Mouse (Mus musculus): ENCODE measurements around the gene Nes. TPM values are rescaled to one million over a fixed set of nuclear protein-coding genes. Genes with fewer than 3 reads are reported as not detected.
A peak's percentile ranks its signal among the peaks of the same experiment; 100 is the strongest.

The Nes gene
- polyA plus RNA-seq, 1 experiment: 3.4 TPM

GRCm38 (mm10) chr3:87996971-87997614 is 26.2 kb downstream of the Nes start:
- 6% methylated on average over 49 of the region's 49 CpGs for WGBS
- TF ChIP-seq CTCF (IDR thresholded peaks at IDR 0.05; ENCODE audit: borderline replicate concordance, insufficient read depth, low read depth, low read length) (no peak), POLR2A (IDR thresholded peaks at IDR 0.05; ENCODE audit: borderline replicate concordance, insufficient read depth, low read length) (no peak)
- peak overlapping the region; percentile 44 for H3K4me3 ChIP-seq (replicated peaks; ENCODE audit: insufficient read depth, low read depth, low read length)
- peak in 1 of 2 experiments; percentile 16 for DNase-seq
- no peaks in the 10 kb centered on the region; the same call in 1 of the 2 replicates for H3K4me1 ChIP-seq (ENCODE audit: control insufficient read depth, insufficient read depth, low read length)
- H3K27me3 ChIP-seq (ENCODE audit: control insufficient read depth, insufficient read depth, low read length): peaks cover 4% of the 10 kb centered on the region; the same call in 1 of the 2 replicates
- H3K27ac ChIP-seq (ENCODE audit: insufficient read depth, low read length): no peak overlapping the region

DNA sequence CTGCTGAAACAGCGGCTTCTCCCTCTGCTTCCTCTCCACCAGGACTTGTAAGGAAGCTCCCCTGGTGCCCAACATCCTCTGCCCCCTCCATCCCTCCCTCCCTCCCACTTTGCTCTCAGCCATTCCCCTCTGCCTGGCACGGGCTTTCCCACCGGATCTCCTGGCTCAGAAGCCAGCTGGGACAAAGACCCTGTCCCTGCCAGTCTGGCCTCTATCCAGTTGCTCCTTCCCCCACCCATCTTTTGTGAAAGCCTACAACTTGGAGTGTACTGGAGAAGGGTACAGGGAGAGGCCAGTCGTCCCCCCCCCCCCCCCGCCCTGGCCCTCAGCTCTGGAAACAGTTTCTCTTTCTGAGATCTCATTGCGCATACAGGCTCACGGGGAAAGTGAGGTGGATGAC is 27.9 kb downstream of the Nes start:
- no peak for TF ChIP-seq CTCF (IDR thresholded peaks at IDR 0.05; ENCODE audit: borderline replicate concordance, insufficient read depth, low read depth, low read length)
- no peak for TF ChIP-seq POLR2A (IDR thresholded peaks at IDR 0.05; ENCODE audit: borderline replicate concordance, insufficient read depth, low read length)
- H3K4me1 ChIP-seq (ENCODE audit: control insufficient read depth, insufficient read depth, low read length): no peaks in the 10 kb centered on the region; the same call in 1 of the 2 replicates
- H3K27ac ChIP-seq (ENCODE audit: insufficient read depth, low read length): no peak overlapping the region
- H3K4me3 ChIP-seq (replicated peaks; ENCODE audit: insufficient read depth, low read depth, low read length): peak overlapping the region; percentile 53
- WGBS: 3% methylated on average over 7 of the region's 7 CpGs
- peak in 1 of 2 experiments; percentile 33 for DNase-seq
- H3K27me3 ChIP-seq (ENCODE audit: control insufficient read depth, insufficient read depth, low read length): peaks cover 4% of the 10 kb centered on the region; the same call in 1 of the 2 replicates

DNA sequence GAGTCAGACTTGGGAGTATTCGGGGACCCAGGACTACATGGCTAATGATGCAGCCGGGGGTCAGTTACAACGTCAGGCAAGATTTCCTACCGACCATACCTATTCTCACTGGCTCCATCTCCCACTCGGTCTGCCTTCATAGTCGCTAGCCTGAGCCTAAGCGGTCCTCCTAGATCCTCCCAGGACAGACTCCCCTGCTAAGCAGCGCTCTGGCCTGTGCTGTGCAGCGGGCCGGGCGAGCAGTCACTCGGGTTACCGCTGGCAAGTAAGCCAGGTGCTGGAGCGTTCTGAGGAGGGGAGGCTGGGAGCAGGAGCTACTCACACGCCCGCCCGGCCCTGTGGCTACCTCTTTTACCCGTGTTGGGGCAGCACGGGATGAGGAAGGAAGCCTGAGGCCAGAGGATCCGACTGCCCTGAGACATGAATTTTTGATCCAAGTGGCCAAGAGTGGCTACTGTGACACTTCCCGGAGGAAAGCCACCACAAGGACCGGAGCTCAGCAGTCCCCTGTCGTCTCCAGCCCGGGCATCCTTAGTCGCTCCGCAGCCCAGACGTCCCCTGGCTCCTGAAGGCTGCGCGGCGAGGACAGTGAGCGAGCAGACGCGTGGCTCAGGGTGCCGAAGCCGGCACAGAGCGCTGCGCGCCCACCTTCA is 28.5 kb downstream of the Nes start:
- no peak for TF ChIP-seq POLR2A (IDR thresholded peaks at IDR 0.05; ENCODE audit: borderline replicate concordance, insufficient read depth, low read length)
- TF ChIP-seq CTCF (IDR thresholded peaks at IDR 0.05; ENCODE audit: borderline replicate concordance, insufficient read depth, low read depth, low read length): no peak
- no peaks in the 10 kb centered on the region; the same call in 1 of the 2 replicates for H3K4me1 ChIP-seq (ENCODE audit: control insufficient read depth, insufficient read depth, low read length)
- peaks cover 4% of the 10 kb centered on the region; the same call in 1 of the 2 replicates for H3K27me3 ChIP-seq (ENCODE audit: control insufficient read depth, insufficient read depth, low read length)
- peak overlapping the region; percentile 53 for H3K4me3 ChIP-seq (replicated peaks; ENCODE audit: insufficient read depth, low read depth, low read length)
- peak overlapping the region; percentile 57; the same call in 1 of the 2 replicates for H3K27ac ChIP-seq (ENCODE audit: insufficient read depth, low read length)
- WGBS: under 1% methylated on average over 38 of the region's 38 CpGs
- DNase-seq: no peak

GRCm38 (mm10) chr3:88000181-88000580 is 29.3 kb downstream of the Nes start, which contains the start of gene Bcan:
Bcan (minus strand) TSS chr3:88000230.
- TF ChIP-seq POLR2A (IDR thresholded peaks at IDR 0.05; ENCODE audit: borderline replicate concordance, insufficient read depth, low read length): no peak
- no peak for TF ChIP-seq CTCF (IDR thresholded peaks at IDR 0.05; ENCODE audit: borderline replicate concordance, insufficient read depth, low read depth, low read length)
- H3K27me3 ChIP-seq (ENCODE audit: control insufficient read depth, insufficient read depth, low read length): peaks cover 4% of the 10 kb centered on the region; the same call in 1 of the 2 replicates
- no peaks in the 10 kb centered on the region; the same call in 1 of the 2 replicates for H3K4me1 ChIP-seq (ENCODE audit: control insufficient read depth, insufficient read depth, low read length)

DNA sequence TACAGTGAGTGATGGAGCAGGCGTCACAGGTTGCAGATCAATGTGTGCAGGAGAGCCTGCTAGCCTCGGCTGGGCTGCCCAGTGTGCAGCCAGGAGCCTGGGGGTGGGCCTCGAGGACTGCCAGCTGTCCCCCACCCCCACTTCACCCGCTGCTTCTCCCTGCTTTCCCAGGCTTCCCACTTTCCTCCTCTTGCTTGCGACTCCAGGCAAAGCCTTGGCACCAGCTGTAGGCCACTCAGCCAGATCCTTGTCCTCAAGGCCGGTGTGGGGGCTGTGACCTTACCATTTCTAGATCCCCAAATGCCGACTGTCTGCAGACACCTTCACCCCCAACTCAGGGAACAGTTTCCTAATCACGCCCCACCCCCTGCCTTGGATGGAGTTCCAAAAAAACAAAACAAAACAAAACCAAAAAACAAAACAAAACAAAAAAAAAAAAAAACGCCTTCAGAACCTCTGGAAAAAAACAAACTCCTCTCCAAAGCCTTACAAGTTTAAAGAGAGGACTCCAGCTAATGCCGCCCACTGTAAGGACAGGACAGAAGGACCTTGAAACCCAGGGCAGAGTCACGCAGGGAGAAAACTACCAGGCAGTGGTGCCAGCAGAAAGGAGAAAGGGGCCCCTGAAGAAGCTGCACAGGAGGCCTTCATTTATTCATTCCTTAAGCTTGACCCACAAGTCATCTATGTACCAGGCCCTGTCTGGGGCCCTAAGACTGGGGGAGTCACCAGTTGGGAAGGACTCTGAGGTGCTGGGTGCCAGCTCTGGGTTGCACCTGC is 30.1 kb downstream of the Nes start:
- Histone ChIP-seq H3K27ac (ENCODE audit: insufficient read depth, low read length) (no peak overlapping the region; the same call in 1 of the 2 replicates), H3K4me1 (ENCODE audit: control insufficient read depth, insufficient read depth, low read length) (no peaks in the 10 kb centered on the region; the same call in 1 of the 2 replicates), H3K4me3 (replicated peaks; ENCODE audit: insufficient read depth, low read depth, low read length) (peak overlapping the region; percentile 53), H3K27me3 (ENCODE audit: control insufficient read depth, insufficient read depth, low read length) (peaks cover 4% of the 10 kb centered on the region; the same call in 1 of the 2 replicates)
- WGBS: 31% methylated on average over 11 of the region's 11 CpGs
- no peak for TF ChIP-seq POLR2A (IDR thresholded peaks at IDR 0.05; ENCODE audit: borderline replicate concordance, insufficient read depth, low read length)
- TF ChIP-seq CTCF (IDR thresholded peaks at IDR 0.05; ENCODE audit: borderline replicate concordance, insufficient read depth, low read depth, low read length): no peak
- DNase-seq: peak in 1 of 2 experiments; percentile 28

More at GRCm38 (mm10) chr3:88000181-88000580, 29.3 kb downstream of the Nes start, which contains the start of gene Bcan:
- peak; percentile 47 to 54 for DNase-seq
- under 1% methylated on average over 39 of the region's 39 CpGs for WGBS
- Histone ChIP-seq H3K27ac (ENCODE audit: insufficient read depth, low read length) (peak within 1 kb of the TSS; percentile 57; the same call in 1 of the 2 replicates), H3K4me3 (replicated peaks; ENCODE audit: insufficient read depth, low read depth, low read length) (peak within 1 kb of the TSS; percentile 53)

DNA sequence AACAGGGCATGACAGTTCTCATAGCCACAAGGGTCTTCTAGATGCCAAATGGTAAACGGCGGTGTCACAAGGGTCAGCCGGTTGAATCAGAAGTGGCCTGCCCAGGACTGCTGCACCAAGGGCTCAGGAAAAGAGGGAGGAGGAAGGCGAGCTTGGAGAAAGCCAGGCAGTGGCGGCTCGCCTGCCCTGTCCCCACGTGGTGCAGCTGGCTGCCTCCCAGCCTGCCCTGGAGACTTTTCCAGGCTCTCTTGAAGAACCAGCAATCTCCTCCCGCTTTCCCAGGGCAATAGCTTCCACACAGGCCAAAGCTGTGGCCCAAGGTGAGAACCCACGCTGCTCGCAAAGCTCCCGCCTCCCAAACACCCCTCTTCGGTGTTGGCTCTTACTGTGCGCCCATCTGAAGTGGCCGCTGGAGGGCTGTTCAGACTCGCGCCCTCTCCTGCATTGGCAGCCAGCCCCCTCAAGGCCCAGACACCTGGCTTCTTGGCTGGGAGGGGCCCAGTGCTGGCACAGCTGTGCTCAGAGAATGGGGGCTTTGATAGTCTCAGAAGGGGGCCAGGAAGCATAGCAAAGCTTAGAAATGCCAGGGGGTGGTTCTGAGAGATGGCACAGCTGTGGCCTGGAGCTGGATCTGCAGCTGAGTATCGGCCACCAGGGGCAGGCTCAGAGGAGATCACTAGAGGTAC is 31.6 kb downstream of the Nes start:
- peaks cover 2% of the 10 kb centered on the region; the same call in 1 of the 2 replicates for H3K27me3 ChIP-seq (ENCODE audit: control insufficient read depth, insufficient read depth, low read length)
- no peak overlapping the region for H3K27ac ChIP-seq (ENCODE audit: insufficient read depth, low read length)
- H3K4me3 ChIP-seq (replicated peaks; ENCODE audit: insufficient read depth, low read depth, low read length): no peak overlapping the region
- no peak for TF ChIP-seq POLR2A (IDR thresholded peaks at IDR 0.05; ENCODE audit: borderline replicate concordance, insufficient read depth, low read length)
- TF ChIP-seq CTCF (IDR thresholded peaks at IDR 0.05; ENCODE audit: borderline replicate concordance, insufficient read depth, low read depth, low read length): no peak
- 2% methylated on average over 17 of the region's 17 CpGs for WGBS
- peak in 1 of 2 experiments; percentile 43 for DNase-seq
- H3K4me1 ChIP-seq (ENCODE audit: control insufficient read depth, insufficient read depth, low read length): no peaks in the 10 kb centered on the region; the same call in 1 of the 2 replicates

Data from cerebellum, adult 2 months (tissue).